Mouse (Mus musculus) embryo, embryonic 10 days (tissue): ENCODE measurements around the gene Prr5l.
A peak's percentile ranks its signal among the peaks of the same experiment; 100 is the strongest.

ENCODE experiments used
- DNase-seq: peaks from one replicate; pipeline ENCODE4 v3.0.0-alpha.2; 2015; ENCODE audit warnings: low spot score

Prr5l gene

DNA sequence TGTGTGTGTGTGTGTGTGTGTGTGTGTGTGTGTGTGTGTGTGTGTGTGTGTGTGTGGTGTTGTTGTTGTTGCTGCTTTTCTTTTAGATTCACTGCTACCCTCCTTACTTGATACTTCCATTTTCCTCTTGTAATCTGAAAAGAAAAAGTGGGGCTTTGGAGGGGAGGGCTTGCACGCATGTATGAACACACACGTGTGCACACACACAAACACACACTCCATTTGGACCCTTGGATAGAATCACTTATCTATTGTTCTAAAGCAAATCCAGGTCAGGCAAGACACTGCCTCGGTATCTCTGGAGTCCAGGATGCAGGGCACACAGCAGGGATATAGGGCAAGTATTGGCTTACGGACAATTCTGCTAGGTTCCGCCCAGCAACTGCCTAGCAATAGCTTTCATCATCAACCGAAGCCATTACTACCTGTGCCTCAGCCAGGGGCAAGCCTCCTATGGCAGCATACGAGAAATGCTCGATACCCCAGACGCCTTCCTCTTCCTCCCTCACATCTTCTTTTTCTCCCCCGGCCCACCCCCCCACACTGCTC is 159.4 kb downstream of the Prr5l start:
- peak; percentile 26 for DNase-seq

DNA sequence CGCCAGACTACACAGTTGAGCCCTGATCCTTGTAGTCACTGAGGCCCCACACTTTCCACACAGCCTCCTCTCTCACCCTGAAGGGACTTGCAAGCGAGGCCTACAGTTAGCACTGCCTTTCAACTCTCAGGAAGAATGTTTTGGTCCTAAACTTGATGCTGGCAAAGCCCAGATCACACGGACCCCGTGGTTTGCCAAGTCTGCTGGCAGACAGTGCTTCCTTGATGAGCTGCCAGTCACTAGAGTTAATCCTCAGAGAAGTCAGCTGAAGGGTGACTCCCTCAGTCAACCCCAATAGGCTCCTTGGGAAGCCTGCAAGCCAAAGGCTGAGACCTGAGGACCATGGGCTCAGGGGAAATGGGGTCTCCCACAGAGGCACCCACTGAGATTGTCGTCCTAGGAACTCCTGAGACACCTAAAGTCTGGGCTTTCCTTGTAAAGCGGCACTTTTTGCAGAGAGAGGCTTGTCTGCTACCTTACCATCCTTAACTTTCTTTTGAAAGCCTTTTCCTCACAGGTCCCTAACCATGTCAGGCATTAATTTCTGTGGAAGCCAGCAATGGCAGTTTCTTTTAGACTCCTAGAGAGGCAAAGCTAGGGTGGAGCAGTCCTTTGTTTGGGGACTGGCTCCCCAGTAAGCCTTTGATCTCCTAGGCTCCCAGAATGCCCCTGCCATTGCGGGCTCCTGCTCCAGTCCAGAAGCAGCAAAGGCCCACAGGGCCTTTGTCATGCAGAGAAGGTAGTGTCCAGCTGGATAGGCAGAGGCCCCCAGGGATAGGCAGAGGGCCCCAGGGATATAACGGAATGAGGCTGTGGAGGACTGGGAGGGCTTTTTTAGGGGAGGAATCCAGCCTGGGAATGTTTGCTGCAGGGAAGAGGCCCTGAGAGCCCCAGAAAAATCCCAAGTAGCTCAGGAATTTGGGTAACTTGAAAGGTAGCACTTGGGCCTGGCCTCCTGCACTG is 160.2 kb downstream of the Prr5l start:
- DNase-seq, result peak; percentile 73

GRCm38 (mm10) chr2:101721835-101722234 is 161.0 kb downstream of the Prr5l start:
- no peak for DNase-seq

DNA sequence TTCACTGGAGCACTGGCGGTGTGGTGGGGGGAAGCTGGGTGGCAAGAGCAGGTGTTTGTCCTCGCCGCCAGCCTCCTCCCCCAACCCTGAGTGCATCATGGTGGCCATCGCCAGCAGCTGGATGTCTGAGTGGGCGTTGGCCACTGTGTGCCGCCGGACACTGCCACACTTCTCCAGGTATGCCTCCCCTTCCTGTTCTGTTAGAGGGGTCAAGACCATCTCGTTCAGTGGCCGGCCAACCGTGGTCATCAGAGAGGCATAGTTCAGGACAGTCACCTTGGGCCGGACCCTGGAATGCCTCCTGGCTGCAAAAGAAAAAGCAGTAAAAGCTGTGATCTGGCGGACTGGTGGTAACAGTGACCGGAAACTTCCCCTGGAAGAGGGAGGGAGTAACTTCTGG is 165.7 kb downstream of the Prr5l start:
- DNase-seq, result no peak

- DNase-seq, result peak; percentile 54
These were observed 167.0 kb downstream of the Prr5l start for GRCm38 (mm10) chr2:101715650-101716323.

GRCm38 (mm10) chr2:101711608-101712007 is 171.2 kb downstream of the Prr5l start:
- no peak for DNase-seq

- DNase-seq, result no peak
These were observed 176.8 kb downstream of the Prr5l start for GRCm38 (mm10) chr2:101705941-101706485.

DNA sequence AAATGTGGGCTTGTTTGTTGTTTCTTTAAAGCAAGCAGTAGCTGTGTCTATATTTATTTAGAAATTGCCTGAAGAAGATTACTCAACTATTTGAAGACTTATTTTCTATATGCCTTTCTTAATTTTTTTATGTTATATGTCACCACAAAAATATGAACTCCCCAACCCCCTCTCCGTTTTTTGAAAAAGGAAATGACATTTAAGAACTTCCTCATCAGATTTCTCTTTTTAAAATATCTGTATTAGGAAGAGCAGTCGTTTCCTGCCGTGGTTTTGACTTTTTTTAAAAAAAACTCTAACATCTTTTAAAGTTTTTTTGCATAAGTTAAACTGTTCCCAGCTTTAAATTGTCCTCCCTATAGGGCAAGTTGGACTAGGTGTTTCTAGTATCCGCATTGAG is 183.5 kb downstream of the Prr5l start:
- no peak for DNase-seq

GRCm38 (mm10) chr2:101695584-101695983 is 187.2 kb downstream of the Prr5l start:
- no peak for DNase-seq

GRCm38 (mm10) chr2:101693577-101694215 is 189.1 kb downstream of the Prr5l start:
- peak; percentile 39 for DNase-seq

GRCm38 (mm10) chr2:101693043-101693442 is 189.8 kb downstream of the Prr5l start:
- no peak for DNase-seq

- no peak for DNase-seq
These were observed 192.5 kb downstream of the Prr5l start for GRCm38 (mm10) chr2:101690252-101690827.

GRCm38 (mm10) chr2:101688011-101688410 is 194.8 kb downstream of the Prr5l start:
- DNase-seq, result no peak

DNA sequence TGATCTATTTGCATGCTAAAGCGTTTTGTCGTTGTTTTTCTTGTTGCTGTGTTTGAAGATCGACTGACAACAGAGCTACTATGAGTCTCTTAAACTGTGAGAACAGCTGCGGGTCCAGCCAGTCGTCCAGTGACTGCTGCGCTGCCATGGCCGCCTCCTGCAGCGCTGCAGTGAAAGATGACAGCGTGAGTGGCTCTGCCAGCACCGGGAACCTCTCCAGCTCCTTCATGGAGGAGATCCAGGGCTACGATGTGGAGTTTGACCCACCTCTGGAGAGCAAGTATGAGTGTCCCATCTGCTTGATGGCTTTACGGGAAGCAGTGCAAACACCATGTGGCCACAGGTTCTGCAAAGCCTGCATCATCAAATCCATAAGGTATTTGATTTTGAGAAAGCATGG is 198.4 kb downstream of the Prr5l start:
- no peak for DNase-seq

GRCm38 (mm10) chr2:101679164-101679784 is 203.6 kb downstream of the Prr5l start:
- peak; percentile 35 for DNase-seq

GRCm38 (mm10) chr2:101678236-101679021 is 204.4 kb downstream of the Prr5l start, which contains the start of gene Traf6:
TSS of gene Traf6 (plus strand) at chr2:101678429.
- peak; percentile 87 for DNase-seq

GRCm38 (mm10) chr2:101673547-101673946 is 209.3 kb downstream of the Prr5l start:
- DNase-seq, result no peak

GRCm38 (mm10) chr2:101668751-101669150 is 214.1 kb downstream of the Prr5l start:
- DNase-seq, result no peak

- DNase-seq, result no peak
These were observed 217.1 kb downstream of the Prr5l start for GRCm38 (mm10) chr2:101665703-101666092.

DNA sequence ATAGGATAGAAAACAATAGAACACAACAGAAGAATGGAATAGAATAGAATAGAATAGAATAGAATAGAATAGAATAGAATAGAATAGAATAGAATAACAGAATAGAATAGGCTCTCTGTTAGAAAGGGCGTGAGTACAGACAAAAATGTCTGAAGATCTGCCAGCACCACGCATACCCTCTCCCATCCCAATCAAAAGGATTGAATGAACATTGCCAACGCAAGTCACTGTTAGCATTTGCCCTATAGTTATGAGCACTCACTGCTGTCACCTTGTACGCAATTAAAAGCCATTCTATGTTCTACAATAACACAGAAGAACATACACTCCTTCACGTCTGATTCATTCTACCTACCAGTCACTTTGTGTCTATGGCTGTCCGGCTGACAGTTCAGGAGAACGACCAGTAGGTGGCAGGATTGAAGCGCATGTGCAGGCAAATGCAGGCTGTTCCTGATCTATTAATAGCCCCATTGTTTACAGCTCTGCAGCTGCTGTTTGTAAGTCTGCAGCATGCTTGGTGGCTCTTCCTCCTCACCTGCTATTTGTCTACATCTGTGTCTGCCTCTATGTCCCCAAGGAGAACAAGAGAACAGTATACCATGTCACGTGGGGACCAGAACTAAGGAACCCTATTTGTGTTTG is 217.6 kb downstream of the Prr5l start:
- DNase-seq, result peak; percentile 92
